Mouse (Mus musculus) limb, embryonic 11.5 days (tissue): ENCODE measurements at regions not wholly inside any gene's neighbourhood (a gene's known extent, or its start where the extent isn't known, plus 50 kb on each side); places are given as distances from the start of the nearest gene placed in this dataset.

Source experiments
- ATAC-seq: fragments of 200-750 bp; cut with Nextera tagmentation; 2 replicates; pipeline ENCODE4 v1.8.0; 2017; ENCODE audit warnings: low read depth; ENCODE audit not compliant: insufficient number of reproducible peaks, low FRiP score, low TSS enrichment
- DNase-seq: peaks from one replicate; pipeline ENCODE4 v3.0.0-alpha.2; 2015; ENCODE audit warnings: low spot score
- H3K27ac ChIP-seq: fragments of 300-500 bp; sonication (generic); replicated peaks from 2 replicates; pipeline ENCODE4 v1.5.1; 2014; ENCODE audit warnings: low read depth, mild to moderate bottlenecking, low read length
- H3K27me3 ChIP-seq: fragments of 300-500 bp; sonication (generic); 2 replicates; pipeline ENCODE4 v1.6.1; 2014; ENCODE audit warnings: mild to moderate bottlenecking, low read length, mixed read lengths; ENCODE audit not compliant: control insufficient read depth, insufficient read depth
- H3K36me3 ChIP-seq: fragments of 300-500 bp; sonication (generic); 2 replicates; pipeline ENCODE4 v1.6.1; 2014; ENCODE audit warnings: mild to moderate bottlenecking, low read length, moderate library complexity, mixed read lengths; ENCODE audit not compliant: control insufficient read depth, insufficient read depth
- H3K4me1 ChIP-seq: fragments of 300-500 bp; sonication (generic); 2 replicates; pipeline ENCODE4 v1.6.1; 2014; ENCODE audit warnings: low read length, mixed read lengths; ENCODE audit not compliant: control insufficient read depth, insufficient read depth
- H3K4me2 ChIP-seq: fragments of 300-500 bp; sonication (generic); 2 replicates; pipeline ENCODE4 v1.6.1; 2014; ENCODE audit warnings: low read depth, mild to moderate bottlenecking, moderate library complexity; ENCODE audit not compliant: severe bottlenecking
- H3K4me3 ChIP-seq: fragments of 300-500 bp; sonication (generic); 2 replicates; pipeline ENCODE4 v1.5.1; 2014; ENCODE audit warnings: low read depth, low read length
- H3K9ac ChIP-seq: fragments of 300-500 bp; sonication (generic); 2 replicates; pipeline ENCODE4 v1.6.1; 2014; ENCODE audit warnings: mild to moderate bottlenecking, low read length
- H3K9me3 ChIP-seq: fragments of 300-500 bp; sonication (generic); 2 replicates; pipeline ENCODE4 v1.6.1; 2016; ENCODE audit warnings: low read length; ENCODE audit not compliant: control insufficient read depth
- WGBS: fragments of 180-500 bp; shearing (Covaris S2); extraction: QIAGEN DNeasy Blood & Tissue Kit; methylation state at CpG from one replicate; pipeline ENCODE4 v1.1.7; 2014; 5-methylcytosine and 5-hydroxymethylcytosine counted together

DNA sequence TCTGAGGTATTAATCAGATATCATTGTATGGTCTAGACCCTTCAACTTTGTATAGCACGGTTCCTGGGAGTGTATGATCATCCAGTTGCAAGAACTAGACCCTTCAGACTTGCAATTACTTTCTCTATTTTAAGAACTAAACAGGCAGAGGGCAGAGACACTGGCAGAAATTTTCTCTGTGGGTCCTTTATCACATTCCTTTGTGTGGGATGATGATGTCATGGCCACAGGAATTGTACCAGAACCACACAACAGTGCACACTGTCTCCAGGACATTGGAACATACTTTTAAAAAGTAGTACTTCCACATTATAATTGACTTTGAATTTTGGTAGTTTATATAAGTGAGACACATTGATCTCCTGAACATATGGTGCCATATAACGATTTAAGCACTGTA, 674.2 kb downstream of the Rfpl4b start:
- ATAC-seq (no peak), DNase-seq (no peak)
- no peak overlapping the region for H3K4me2 ChIP-seq
- no peak overlapping the region for H3K27ac ChIP-seq
- no peaks in the 10 kb centered on the region for H3K36me3 ChIP-seq
- no peaks in the 10 kb centered on the region for H3K9me3 ChIP-seq
- 82% methylated on average over 2 of the region's 2 CpGs for WGBS
- H3K27me3 ChIP-seq = no peaks in the 10 kb centered on the region
- no peaks in the 10 kb centered on the region for H3K4me1 ChIP-seq
- no peak overlapping the region for H3K4me3 ChIP-seq
- H3K9ac ChIP-seq = no peak overlapping the region

DNA sequence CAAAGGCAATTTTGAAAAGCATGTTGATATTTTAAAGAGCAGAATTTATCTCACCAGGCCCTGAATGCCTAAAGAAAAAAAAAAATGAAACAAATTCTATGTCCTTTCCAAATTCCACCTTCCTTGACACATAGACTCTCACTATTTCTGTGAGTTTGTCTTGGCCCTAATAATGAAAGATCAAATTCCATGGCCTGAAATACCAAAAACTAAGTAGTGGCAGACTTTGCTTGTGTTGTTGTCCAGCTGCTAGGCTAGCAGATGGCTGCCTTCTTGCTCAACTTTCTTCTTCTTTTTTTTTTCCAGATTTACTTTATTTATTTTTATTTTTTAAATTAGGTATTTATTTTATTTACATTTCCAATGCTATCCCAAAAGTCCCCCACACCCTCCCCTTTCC, 682.4 kb downstream of the Rfpl4b start:
- Histone ChIP-seq H3K9ac (no peak overlapping the region), H3K9me3 (no peaks in the 10 kb centered on the region), H3K4me2 (no peak overlapping the region), H3K27ac (no peak overlapping the region), H3K4me1 (no peaks in the 10 kb centered on the region), H3K27me3 (no peaks in the 10 kb centered on the region), H3K4me3 (no peak overlapping the region), H3K36me3 (no peaks in the 10 kb centered on the region)
- DNase-seq (no peak), ATAC-seq (no peak)

DNA sequence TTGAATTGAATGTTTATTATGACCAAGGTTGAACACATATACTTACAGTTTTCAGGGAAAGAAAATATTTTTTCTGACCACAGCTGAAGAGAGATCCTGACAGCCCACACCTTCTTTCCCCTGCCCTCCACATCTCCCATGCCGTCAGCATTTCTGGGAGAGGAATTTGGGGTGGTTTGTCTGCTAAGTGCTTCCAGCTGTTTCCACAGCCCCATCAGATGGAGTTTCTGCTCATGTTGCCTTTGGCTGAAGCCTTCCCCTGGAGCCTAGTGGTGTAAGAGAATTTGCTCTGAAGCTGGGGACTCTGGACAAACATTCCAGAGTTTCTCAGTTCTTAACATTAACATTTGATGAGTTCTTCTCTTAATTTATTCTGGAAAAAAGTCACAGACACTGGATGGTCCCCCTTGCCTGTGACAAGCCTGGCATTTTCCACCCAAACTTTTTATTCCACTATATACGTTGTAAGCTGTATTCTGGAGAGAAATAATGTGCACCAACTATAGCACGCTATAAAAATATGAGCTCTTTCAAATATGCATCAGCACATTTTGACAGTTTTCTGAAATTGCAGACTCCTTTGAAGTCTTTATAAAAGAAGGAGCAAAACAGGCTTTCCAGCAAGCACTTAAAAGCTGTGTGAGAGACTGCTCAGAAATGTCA, 699.5 kb downstream of the Rfpl4b start:
- Histone ChIP-seq H3K4me2 (no peak overlapping the region), H3K27ac (no peak overlapping the region), H3K9me3 (no peaks in the 10 kb centered on the region), H3K4me1 (peaks cover 3% of the 10 kb centered on the region; the same call in 1 of the 2 replicates), H3K27me3 (no peaks in the 10 kb centered on the region), H3K9ac (no peak overlapping the region), H3K4me3 (no peak overlapping the region), H3K36me3 (no peaks in the 10 kb centered on the region)
- ATAC-seq (peak; percentile 67; the same call in 1 of the 2 replicates), DNase-seq (peak; percentile 61)
- WGBS = 43% methylated on average over 3 of the region's 3 CpGs

DNA sequence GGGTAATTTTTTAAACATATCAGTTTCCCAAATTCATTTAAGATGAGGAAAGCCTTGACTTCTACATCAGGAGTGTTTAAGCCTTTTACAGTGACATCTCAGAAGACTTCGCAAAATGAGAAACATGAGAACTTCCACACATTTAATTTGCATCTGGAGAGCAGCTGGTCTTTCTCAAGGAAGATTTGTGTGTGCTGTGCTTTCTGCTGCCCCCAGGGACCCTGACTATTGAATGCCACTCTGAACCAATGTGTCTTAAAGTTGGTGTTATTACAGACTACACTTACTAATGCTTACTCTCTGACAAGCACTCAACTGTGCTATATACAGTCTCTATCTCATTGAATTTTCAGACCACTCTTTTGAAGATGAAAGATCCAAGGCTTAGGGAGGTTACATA, 703.0 kb downstream of the Rfpl4b start:
- peak; percentile 24 for DNase-seq
- H3K4me2 ChIP-seq = no peak overlapping the region
- ATAC-seq = peak; percentile 49; the same call in 1 of the 2 replicates
- no peak overlapping the region for H3K9ac ChIP-seq
- H3K27me3 ChIP-seq = no peaks in the 10 kb centered on the region
- H3K4me1 ChIP-seq = peaks cover 3% of the 10 kb centered on the region; the same call in 1 of the 2 replicates
- no peak overlapping the region for H3K4me3 ChIP-seq
- 45% methylated on average over 1 of the region's 1 CpGs for WGBS
- H3K36me3 ChIP-seq = no peaks in the 10 kb centered on the region
- no peak overlapping the region for H3K27ac ChIP-seq
- H3K9me3 ChIP-seq = no peaks in the 10 kb centered on the region

DNA sequence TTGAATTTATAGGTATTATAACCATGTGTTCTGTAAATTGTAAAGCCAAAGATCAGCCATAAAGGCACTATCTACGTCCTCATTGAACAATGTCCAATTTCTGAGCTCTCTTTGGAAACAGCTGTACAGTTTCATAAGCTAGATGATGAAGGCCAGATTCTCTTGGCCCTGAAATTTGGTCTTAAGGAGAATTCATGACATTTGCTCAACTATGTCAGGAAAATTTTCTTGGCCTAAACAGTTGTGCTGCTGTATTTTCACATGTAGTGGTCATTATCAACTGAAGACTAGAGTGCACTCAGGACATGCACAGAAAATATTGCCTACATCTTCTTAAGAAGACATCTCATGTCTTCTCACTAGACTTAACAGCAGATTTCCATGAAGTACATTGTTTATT, 705.1 kb downstream of the Rfpl4b start:
- WGBS = 90% methylated on average over 1 of the region's 1 CpGs

DNA sequence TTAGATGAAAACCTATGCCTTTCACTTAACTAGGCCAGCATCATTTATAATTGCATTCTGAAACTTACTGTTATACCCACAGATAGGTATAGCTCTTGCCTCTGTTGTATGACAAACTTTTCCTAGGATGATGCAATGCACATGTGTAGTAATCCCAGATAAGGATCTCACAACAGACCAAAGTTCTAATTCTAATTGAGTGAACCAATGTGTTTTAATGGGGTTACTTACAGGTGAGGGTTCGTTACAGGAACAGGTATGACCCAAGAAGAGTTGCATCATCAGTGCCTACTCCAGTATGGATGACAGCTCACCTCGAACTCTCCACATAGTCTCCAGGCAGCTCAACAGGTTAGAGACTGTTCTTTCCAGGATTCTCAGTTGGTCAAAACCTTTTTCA, 707.4 kb downstream of the Rfpl4b start:
- ATAC-seq = no peak
- 75% methylated on average over 2 of the region's 2 CpGs for WGBS
- H3K36me3 ChIP-seq = no peaks in the 10 kb centered on the region
- no peak overlapping the region for H3K4me2 ChIP-seq
- H3K4me1 ChIP-seq = peaks cover 3% of the 10 kb centered on the region; the same call in 1 of the 2 replicates
- no peak for DNase-seq
- no peaks in the 10 kb centered on the region for H3K27me3 ChIP-seq
- H3K9ac ChIP-seq = no peak overlapping the region
- H3K9me3 ChIP-seq = no peaks in the 10 kb centered on the region
- no peak overlapping the region for H3K4me3 ChIP-seq
- no peak overlapping the region for H3K27ac ChIP-seq

More for the DNA sequence above, 705.1 kb downstream of the Rfpl4b start:
- Histone ChIP-seq H3K27me3 (no peaks in the 10 kb centered on the region), H3K4me1 (peaks cover 3% of the 10 kb centered on the region; the same call in 1 of the 2 replicates), H3K4me2 (no peak overlapping the region), H3K9me3 (no peaks in the 10 kb centered on the region), H3K9ac (no peak overlapping the region), H3K4me3 (no peak overlapping the region), H3K27ac (no peak overlapping the region), H3K36me3 (no peaks in the 10 kb centered on the region)
- no peak for DNase-seq
- no peak for ATAC-seq

DNA sequence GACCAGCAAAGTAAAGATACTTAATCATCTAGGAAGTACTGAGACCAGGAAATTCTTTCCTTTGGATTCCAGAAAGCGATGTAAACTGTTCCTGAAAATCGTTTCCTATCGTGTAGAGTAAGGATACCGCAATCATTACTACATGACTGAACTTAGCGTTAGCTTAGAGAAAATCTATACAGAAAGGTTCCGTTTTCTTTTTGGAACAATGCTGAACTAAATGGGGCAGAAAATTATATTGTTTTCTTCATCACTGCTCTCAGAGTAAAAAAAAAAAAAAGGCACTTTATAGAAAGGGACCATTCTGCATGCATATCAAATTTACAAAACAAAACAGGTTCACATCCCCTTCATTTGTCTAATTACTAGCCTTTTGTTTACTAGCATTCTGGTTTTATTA, 713.0 kb downstream of the Rfpl4b start:
- Histone ChIP-seq H3K27ac (no peak overlapping the region), H3K36me3 (no peaks in the 10 kb centered on the region), H3K9ac (no peak overlapping the region), H3K4me2 (no peak overlapping the region), H3K4me3 (no peak overlapping the region), H3K9me3 (no peaks in the 10 kb centered on the region), H3K27me3 (no peaks in the 10 kb centered on the region), H3K4me1 (no peaks in the 10 kb centered on the region)
- WGBS = 93% methylated on average over 6 of the region's 6 CpGs
- DNase-seq = no peak
- no peak for ATAC-seq

DNA sequence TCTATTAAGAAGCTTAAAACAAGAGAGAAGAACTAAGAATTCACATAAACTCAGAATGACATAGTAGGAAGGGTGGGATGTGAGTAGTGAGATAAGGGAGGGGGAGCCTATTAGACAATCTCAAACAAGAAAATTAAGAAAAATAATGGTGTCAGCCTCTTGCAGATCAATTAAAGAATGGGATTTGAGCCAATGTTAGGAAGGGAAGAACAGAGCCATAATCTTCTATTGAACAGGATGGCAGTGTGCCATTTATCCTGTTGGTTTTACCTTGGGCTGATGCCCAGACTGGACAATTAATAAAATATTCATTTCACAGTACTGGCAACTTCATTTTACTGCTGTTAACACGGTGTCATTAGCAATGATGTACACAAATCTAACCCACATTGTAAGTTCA, 718.0 kb downstream of the Rfpl4b start:
- H3K9ac ChIP-seq = no peak overlapping the region
- H3K27ac ChIP-seq = no peak overlapping the region
- H3K9me3 ChIP-seq = no peaks in the 10 kb centered on the region
- no peaks in the 10 kb centered on the region for H3K27me3 ChIP-seq
- no peak overlapping the region for H3K4me2 ChIP-seq
- H3K4me3 ChIP-seq = no peak overlapping the region
- DNase-seq (no peak), ATAC-seq (no peak)
- no peaks in the 10 kb centered on the region for H3K36me3 ChIP-seq
- 75% methylated on average over 1 of the region's 1 CpGs for WGBS
- H3K4me1 ChIP-seq = no peaks in the 10 kb centered on the region

DNA sequence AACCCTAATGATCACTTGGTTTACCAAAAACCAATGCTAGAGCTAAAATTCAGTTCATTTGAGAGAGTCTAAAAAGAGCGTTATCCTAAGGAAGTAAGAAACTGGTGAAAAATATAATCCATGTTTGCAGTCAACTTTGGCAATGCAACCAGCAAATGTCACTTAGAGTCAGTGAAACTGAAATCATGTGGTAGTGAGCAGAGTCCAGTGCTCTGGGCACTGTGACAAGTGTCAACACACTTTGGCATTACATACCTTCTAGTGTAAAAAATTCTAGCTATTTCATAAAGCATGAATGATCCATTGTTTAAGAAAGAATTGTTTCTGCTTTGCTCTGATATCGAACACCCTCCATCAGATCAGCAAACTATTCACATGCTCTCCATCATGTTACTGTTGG, 743.1 kb downstream of the Rfpl4b start:
- no peak for DNase-seq
- 89% methylated on average over 2 of the region's 2 CpGs for WGBS
- H3K4me1 ChIP-seq = no peaks in the 10 kb centered on the region
- no peak overlapping the region for H3K4me3 ChIP-seq
- H3K4me2 ChIP-seq = no peak overlapping the region
- H3K9ac ChIP-seq = no peak overlapping the region
- no peaks in the 10 kb centered on the region for H3K36me3 ChIP-seq
- no peaks in the 10 kb centered on the region for H3K27me3 ChIP-seq
- ATAC-seq = no peak
- no peak overlapping the region for H3K27ac ChIP-seq
- no peaks in the 10 kb centered on the region for H3K9me3 ChIP-seq
